Mouse (Mus musculus): ENCODE data around the gene R3hdml. TPM values are rescaled to one million over a fixed set of nuclear protein-coding genes. Genes with fewer than 3 reads are reported as not detected.
A peak's percentile ranks its signal among the peaks of the same experiment; 100 is the strongest.

R3hdml gene
- polyA plus RNA-seq, 1 experiment from 2014 or later = 46.4 TPM

GRCm38 (mm10) chr2:163469711-163470110 lies 22.4 kb upstream of the R3hdml start:
- H3K4me2 ChIP-seq (replicated peaks; ENCODE audit: low read depth, low read length) = no peak overlapping the region
- H3K9ac ChIP-seq (replicated peaks; ENCODE audit: low read length) = no peak overlapping the region
- H3K36me3 ChIP-seq (ENCODE audit: insufficient read depth, low read length) = peaks cover 20% of the 10 kb centered on the region
- WGBS = 94% methylated on average over 14 of the region's 15 CpGs
- no peak overlapping the region for H3K4me3 ChIP-seq (ENCODE audit: low read length)
- no peak overlapping the region for H3K27ac ChIP-seq (ENCODE audit: low read length)
- ATAC-seq (ENCODE audit: low FRiP score, low TSS enrichment) = no peak
- H3K4me1 ChIP-seq (ENCODE audit: insufficient read depth, low read length) = peaks cover 7% of the 10 kb centered on the region
- no peaks in the 10 kb centered on the region for H3K9me3 ChIP-seq (ENCODE audit: low read length)
- no peaks in the 10 kb centered on the region for H3K27me3 ChIP-seq (ENCODE audit: insufficient read depth, low read length)

GRCm38 (mm10) chr2:163471136-163471535 lies 21.0 kb upstream of the R3hdml start:
- no peaks in the 10 kb centered on the region for H3K27me3 ChIP-seq (ENCODE audit: insufficient read depth, low read length)
- no peaks in the 10 kb centered on the region for H3K9me3 ChIP-seq (ENCODE audit: low read length)
- WGBS = 82% methylated on average over 3 of the region's 3 CpGs
- ATAC-seq (ENCODE audit: low FRiP score, low TSS enrichment) = no peak
- H3K9ac ChIP-seq (replicated peaks; ENCODE audit: low read length) = no peak overlapping the region
- H3K4me1 ChIP-seq (ENCODE audit: insufficient read depth, low read length) = peaks cover 7% of the 10 kb centered on the region
- no peak overlapping the region for H3K27ac ChIP-seq (ENCODE audit: low read length)
- H3K36me3 ChIP-seq (ENCODE audit: insufficient read depth, low read length) = peaks cover 19% of the 10 kb centered on the region
- peak overlapping the region; percentile 84; the same call in 1 of the 2 replicates for H3K4me2 ChIP-seq (replicated peaks; ENCODE audit: low read depth, low read length)
- H3K4me3 ChIP-seq (ENCODE audit: low read length) = no peak overlapping the region

- peak overlapping the region; percentile 88 for H3K4me3 ChIP-seq (ENCODE audit: low read length)
- H3K4me1 ChIP-seq (ENCODE audit: insufficient read depth, low read length) = peaks cover 7% of the 10 kb centered on the region
- peak; percentile 79 for ATAC-seq (ENCODE audit: low FRiP score, low TSS enrichment)
- H3K4me2 ChIP-seq (replicated peaks; ENCODE audit: low read depth, low read length) = peak overlapping the region; percentile 84
- H3K9me3 ChIP-seq (ENCODE audit: low read length) = no peaks in the 10 kb centered on the region
- peak overlapping the region; percentile 86 for H3K9ac ChIP-seq (replicated peaks; ENCODE audit: low read length)
- no peaks in the 10 kb centered on the region for H3K27me3 ChIP-seq (ENCODE audit: insufficient read depth, low read length)
- 3% methylated on average over 36 of the region's 36 CpGs for WGBS
- H3K36me3 ChIP-seq (ENCODE audit: insufficient read depth, low read length) = peaks cover 17% of the 10 kb centered on the region
- 0 out of 2 replicates have a peak overlapping the region, but pooled peaks have one; percentile 43 for H3K27ac ChIP-seq (ENCODE audit: low read length)
These were observed 20.2 kb upstream of the R3hdml start for GRCm38 (mm10) chr2:163471710-163472465.

- peak within 1 kb of the TSS; percentile 86 for H3K9ac ChIP-seq (replicated peaks; ENCODE audit: low read length)
- WGBS = under 1% methylated on average over 30 of the region's 30 CpGs
- H3K4me2 ChIP-seq (replicated peaks; ENCODE audit: low read depth, low read length) = peak within 1 kb of the TSS; percentile 84
- H3K27ac ChIP-seq (ENCODE audit: low read length) = 0 out of 2 replicates have a peak within 1 kb of the TSS, but pooled peaks have one; percentile 43
- peak within 1 kb of the TSS; percentile 88 for H3K4me3 ChIP-seq (ENCODE audit: low read length)
- H3K27me3 ChIP-seq (ENCODE audit: insufficient read depth, low read length) = no peaks in the 10 kb centered on the region
- H3K36me3 ChIP-seq (ENCODE audit: insufficient read depth, low read length) = peaks cover 17% of the 10 kb centered on the region
- peaks cover 7% of the 10 kb centered on the region for H3K4me1 ChIP-seq (ENCODE audit: insufficient read depth, low read length)
- H3K9me3 ChIP-seq (ENCODE audit: low read length) = no peaks in the 10 kb centered on the region
- peak; percentile 96 for ATAC-seq (ENCODE audit: low FRiP score, low TSS enrichment)
These were observed 19.7 kb upstream of the R3hdml start, which contains the start of gene Fitm2 for GRCm38 (mm10) chr2:163472466-163472851. Gene Fitm2, minus strand, starts transcription at chr2:163472629.

GRCm38 (mm10) chr2:163480191-163480825 lies 11.8 kb upstream of the R3hdml start:
- 0 out of 2 replicates have a peak, but pooled peaks have one; percentile 25 for ATAC-seq (ENCODE audit: low FRiP score, low TSS enrichment)
- Histone ChIP-seq H3K9ac (replicated peaks; ENCODE audit: low read length) (no peak overlapping the region), H3K4me3 (ENCODE audit: low read length) (no peak overlapping the region), H3K4me1 (ENCODE audit: insufficient read depth, low read length) (peaks cover 10% of the 10 kb centered on the region), H3K27me3 (ENCODE audit: insufficient read depth, low read length) (peaks cover 25% of the 10 kb centered on the region), H3K9me3 (ENCODE audit: low read length) (no peaks in the 10 kb centered on the region), H3K36me3 (ENCODE audit: insufficient read depth, low read length) (no peaks in the 10 kb centered on the region), H3K4me2 (replicated peaks; ENCODE audit: low read depth, low read length) (no peak overlapping the region), H3K27ac (ENCODE audit: low read length) (no peak overlapping the region)
- 53% methylated on average over 18 of the region's 18 CpGs for WGBS

- H3K36me3 ChIP-seq (ENCODE audit: insufficient read depth, low read length) = no peaks in the 10 kb centered on the region
- H3K4me3 ChIP-seq (ENCODE audit: low read length) = peak overlapping the region; percentile 34
- no peak overlapping the region for H3K27ac ChIP-seq (ENCODE audit: low read length)
- H3K9ac ChIP-seq (replicated peaks; ENCODE audit: low read length) = 0 out of 2 replicates have a peak overlapping the region, but pooled peaks have one; percentile 24
- WGBS = 1% methylated on average over 21 of the region's 21 CpGs
- H3K4me1 ChIP-seq (ENCODE audit: insufficient read depth, low read length) = peaks cover 10% of the 10 kb centered on the region
- peaks cover 25% of the 10 kb centered on the region for H3K27me3 ChIP-seq (ENCODE audit: insufficient read depth, low read length)
- peak; percentile 80 for ATAC-seq (ENCODE audit: low FRiP score, low TSS enrichment)
- H3K9me3 ChIP-seq (ENCODE audit: low read length) = no peaks in the 10 kb centered on the region
- H3K4me2 ChIP-seq (replicated peaks; ENCODE audit: low read depth, low read length) = peak overlapping the region; percentile 53
These were observed 10.5 kb upstream of the R3hdml start for GRCm38 (mm10) chr2:163481539-163482029.

- Histone ChIP-seq H3K4me1 (ENCODE audit: insufficient read depth, low read length) (no peaks in the 10 kb centered on the region), H3K27me3 (ENCODE audit: insufficient read depth, low read length) (0 out of 2 replicates have a peak, but pooled peaks cover 6% of the 10 kb centered on the region), H3K4me2 (replicated peaks; ENCODE audit: low read depth, low read length) (no peak overlapping the region), H3K27ac (ENCODE audit: low read length) (no peak overlapping the region), H3K4me3 (ENCODE audit: low read length) (no peak overlapping the region), H3K36me3 (ENCODE audit: insufficient read depth, low read length) (no peaks in the 10 kb centered on the region), H3K9me3 (ENCODE audit: low read length) (no peaks in the 10 kb centered on the region), H3K9ac (replicated peaks; ENCODE audit: low read length) (no peak overlapping the region)
- ATAC-seq (ENCODE audit: low FRiP score, low TSS enrichment) = no peak
- 86% methylated on average over 3 of the region's 3 CpGs for WGBS
These were observed 4.8 kb upstream of the R3hdml start for GRCm38 (mm10) chr2:163487360-163487759.

- 28% methylated on average over 5 of the region's 5 CpGs for WGBS
- Histone ChIP-seq H3K4me2 (replicated peaks; ENCODE audit: low read depth, low read length) (no peak overlapping the region), H3K4me1 (ENCODE audit: insufficient read depth, low read length) (no peaks in the 10 kb centered on the region), H3K9me3 (ENCODE audit: low read length) (no peaks in the 10 kb centered on the region), H3K27ac (ENCODE audit: low read length) (no peak overlapping the region), H3K36me3 (ENCODE audit: insufficient read depth, low read length) (no peaks in the 10 kb centered on the region), H3K27me3 (ENCODE audit: insufficient read depth, low read length) (peaks cover 3% of the 10 kb centered on the region; the same call in 1 of the 2 replicates), H3K9ac (replicated peaks; ENCODE audit: low read length) (no peak overlapping the region), H3K4me3 (ENCODE audit: low read length) (no peak overlapping the region)
- ATAC-seq (ENCODE audit: low FRiP score, low TSS enrichment) = 0 out of 2 replicates have a peak, but pooled peaks have one; percentile 46
These were observed 2.3 kb upstream of the R3hdml start for GRCm38 (mm10) chr2:163489725-163490291.

- H3K9ac ChIP-seq (replicated peaks; ENCODE audit: low read length) = no peak overlapping the region
- H3K4me2 ChIP-seq (replicated peaks; ENCODE audit: low read depth, low read length) = no peak overlapping the region
- no peaks in the 10 kb centered on the region for H3K36me3 ChIP-seq (ENCODE audit: insufficient read depth, low read length)
- no peaks in the 10 kb centered on the region for H3K9me3 ChIP-seq (ENCODE audit: low read length)
- peaks cover 3% of the 10 kb centered on the region; the same call in 1 of the 2 replicates for H3K27me3 ChIP-seq (ENCODE audit: insufficient read depth, low read length)
- no peaks in the 10 kb centered on the region for H3K4me1 ChIP-seq (ENCODE audit: insufficient read depth, low read length)
- no peak overlapping the region for H3K4me3 ChIP-seq (ENCODE audit: low read length)
- WGBS = 93% methylated on average over 17 of the region's 17 CpGs
- no peak overlapping the region for H3K27ac ChIP-seq (ENCODE audit: low read length)
- no peak for ATAC-seq (ENCODE audit: low FRiP score, low TSS enrichment)
These were observed 1.5 kb upstream of the R3hdml start for GRCm38 (mm10) chr2:163490656-163491055.

All from kidney, embryonic 16.5 days (tissue).